Mouse (Mus musculus) brain, embryonic 14.5 days (tissue): Measurements from ENCODE around the gene Vmn1r200. TPM values are rescaled to one million over a fixed set of nuclear protein-coding genes. Genes with fewer than 3 reads are reported as not detected.
A peak's percentile ranks its signal among the peaks of the same experiment; 100 is the strongest.
"Not testable (repeated sequence)": the region's sequence is repeated elsewhere in the genome, so short reads cannot be mapped to it uniquely, and the experiment has no call there.

Experiments
- DNase-seq: peaks from one replicate; pipeline ENCODE4 v3.0.0-alpha.2; 2011; ENCODE audit warnings: low read depth
- CTCF ChIP-seq: fragments of 200-500 bp; IDR thresholded peaks from 2 replicates; pipeline ENCODE4 v1.5.1; 2012; ENCODE audit warnings: inconsistent platforms, mild to moderate bottlenecking, moderate library complexity, borderline replicate concordance; ENCODE audit not compliant: insufficient read depth, insufficient read length; ENCODE audit errors: extremely low read depth
- POLR2A ChIP-seq: fragments of 200-500 bp; IDR thresholded peaks from 2 replicates; pipeline ENCODE4 v1.6.1; 2012; ENCODE audit warnings: mild to moderate bottlenecking, inconsistent platforms, borderline replicate concordance; ENCODE audit not compliant: poor library complexity, insufficient read depth, insufficient read length, severe bottlenecking; ENCODE audit errors: extremely low read depth
- polyA plus RNA-seq: library from polyadenylated mRNA; depleted of rRNA; stranded (reverse); fragments of >200 nt; gene quantifications from 2 replicates; pipeline ENCODE4 v1.2.3, GENCODE M21; 2012; rRNA removed

The Vmn1r200 gene
- polyA plus RNA-seq = not detected in 2 replicates

GRCm38 (mm10) chr13:22390073-22390472 is at the start of gene Vmn1r200:
Vmn1r200 (plus strand) TSS chr13:22390373.
- TF ChIP-seq CTCF (no peak), POLR2A (no peak)
- DNase-seq = peak; percentile 15

- no peak for DNase-seq
- TF ChIP-seq POLR2A (no peak), CTCF (no peak)
These were observed 40.1 kb upstream of the Vmn1r200 start, which contains the start of gene Vmn1r198 for GRCm38 (mm10) chr13:22350064-22350463. Vmn1r198 (plus strand) TSS chr13:22350364.

- no peak for TF ChIP-seq CTCF
- no peak for TF ChIP-seq POLR2A
- no peak for DNase-seq
These were observed 39.4 kb upstream of the Vmn1r200 start for GRCm38 (mm10) chr13:22350813-22351212.

- no peak for DNase-seq
- TF ChIP-seq CTCF (no peak), POLR2A (no peak)
These were observed 10.7 kb upstream of the Vmn1r200 start, which contains the start of gene Vmn1r199 for GRCm38 (mm10) chr13:22379518-22379917. Vmn1r199 (plus strand) TSS chr13:22379818.

- not testable (repeated sequence) for DNase-seq
These were observed 9.0 kb upstream of the Vmn1r200 start for GRCm38 (mm10) chr13:22381128-22381527.

GRCm38 (mm10) chr13:22383401-22383800 is 6.8 kb upstream of the Vmn1r200 start:
- DNase-seq = no peak
- TF ChIP-seq POLR2A (no peak), CTCF (no peak)

- TF ChIP-seq POLR2A = no peak
- no peak for TF ChIP-seq CTCF
- no peak for DNase-seq
These were observed 3.1 kb upstream of the Vmn1r200 start for GRCm38 (mm10) chr13:22387050-22387449.

- no peak for DNase-seq
- no peak for TF ChIP-seq POLR2A
- no peak for TF ChIP-seq CTCF
These were observed 12.8 kb downstream of the Vmn1r200 start for GRCm38 (mm10) chr13:22402978-22403377.

Other genes starting within 250 kb of the Vmn1r200 start
- not detected in 2 replicates for gene Vmn1r191, start 206.4 kb upstream of the Vmn1r200 start, polyA plus RNA-seq
- not detected in 2 replicates for gene Vmn1r192, start 199.2 kb upstream of the Vmn1r200 start, polyA plus RNA-seq
- gene Vmn1r193, start 167.2 kb upstream of the Vmn1r200 start, polyA plus RNA-seq = not detected in 2 replicates
- gene Vmn1r194, start 146.2 kb upstream of the Vmn1r200 start, polyA plus RNA-seq = not detected in 2 replicates
- not detected in 2 replicates for gene Vmn1r195, start 119.9 kb upstream of the Vmn1r200 start, polyA plus RNA-seq
- not detected in 2 replicates for gene Vmn1r196, start 100.5 kb upstream of the Vmn1r200 start, polyA plus RNA-seq
- gene Vmn1r197, start 65.8 kb upstream of the Vmn1r200 start, polyA plus RNA-seq = not detected in 2 replicates
- gene Vmn1r198, start 40.0 kb upstream of the Vmn1r200 start, polyA plus RNA-seq = not detected in 2 replicates
- gene Vmn1r199, start 10.6 kb upstream of the Vmn1r200 start, polyA plus RNA-seq = not detected in 2 replicates
- gene Vmn1r201, start 81.5 kb downstream of the Vmn1r200 start, polyA plus RNA-seq = not detected in 2 replicates
- gene Vmn1r202, start 115.0 kb downstream of the Vmn1r200 start, polyA plus RNA-seq = 0.01 TPM in 1 of 2 replicates, not detected in the other
- not detected in 2 replicates for gene Vmn1r203, start 127.7 kb downstream of the Vmn1r200 start, polyA plus RNA-seq
- gene Vmn1r204, start 162.8 kb downstream of the Vmn1r200 start, polyA plus RNA-seq = not detected in 2 replicates
- gene Vmn1r205, start 202.6 kb downstream of the Vmn1r200 start, polyA plus RNA-seq = not detected in 2 replicates
- gene Vmn1r206, start 233.9 kb downstream of the Vmn1r200 start, polyA plus RNA-seq = not detected in 2 replicates